Mouse (Mus musculus): ENCODE results near the gene Bub1b. TPM values are rescaled to one million over a fixed set of nuclear protein-coding genes. Genes with fewer than 3 reads are reported as not detected.
A peak's percentile ranks its signal among the peaks of the same experiment; 100 is the strongest.
"Not testable (repeated sequence)": the region's sequence is repeated elsewhere in the genome, so short reads cannot be mapped to it uniquely, and the experiment has no call there.

Gene Bub1b
- polyA plus RNA-seq, 1 experiment from 2014 or later: 65.8 TPM

- H3K4me3 ChIP-seq: no peak overlapping the region
- no peaks in the 10 kb centered on the region for H3K4me1 ChIP-seq
- no peak overlapping the region for H3K4me2 ChIP-seq (replicated peaks)
- ATAC-seq (ENCODE audit: low FRiP score): no peak
- no peaks in the 10 kb centered on the region for H3K27me3 ChIP-seq
- no peak overlapping the region for H3K27ac ChIP-seq
- H3K36me3 ChIP-seq: peaks cover 59% of the 10 kb centered on the region
- WGBS: 92% methylated on average over 6 of the region's 6 CpGs
- H3K9me3 ChIP-seq (replicated peaks): no peaks in the 10 kb centered on the region
- H3K9ac ChIP-seq: no peak overlapping the region
Observed at GRCm38 (mm10) chr2:118629276-118629675, 31.3 kb downstream of the Bub1b start.

- Histone ChIP-seq H3K4me1 (no peaks in the 10 kb centered on the region), H3K36me3 (peaks cover 65% of the 10 kb centered on the region), H3K27me3 (no peaks in the 10 kb centered on the region), H3K27ac (no peak overlapping the region), H3K9ac (no peak overlapping the region), H3K4me2 (replicated peaks) (no peak overlapping the region), H3K4me3 (no peak overlapping the region), H3K9me3 (replicated peaks) (no peaks in the 10 kb centered on the region)
- 78% methylated on average over 5 of the region's 5 CpGs for WGBS
- ATAC-seq (ENCODE audit: low FRiP score): no peak
Observed at GRCm38 (mm10) chr2:118633441-118633840, 35.4 kb downstream of the Bub1b start.

GRCm38 (mm10) chr2:118637258-118637657 lies 39.2 kb downstream of the Bub1b start:
- H3K4me1 ChIP-seq: no peaks in the 10 kb centered on the region
- H3K27ac ChIP-seq: no peak overlapping the region
- peaks cover 61% of the 10 kb centered on the region for H3K36me3 ChIP-seq
- no peaks in the 10 kb centered on the region for H3K27me3 ChIP-seq
- 86% methylated on average over 5 of the region's 5 CpGs for WGBS
- no peak overlapping the region for H3K4me3 ChIP-seq
- no peak overlapping the region for H3K9ac ChIP-seq
- no peak for ATAC-seq (ENCODE audit: low FRiP score)
- H3K9me3 ChIP-seq (replicated peaks): no peaks in the 10 kb centered on the region
- H3K4me2 ChIP-seq (replicated peaks): no peak overlapping the region

GRCm38 (mm10) chr2:118637888-118638526 lies 40.0 kb downstream of the Bub1b start:
- WGBS: 52% methylated on average over 8 of the region's 8 CpGs
- Histone ChIP-seq H3K36me3 (peaks cover 66% of the 10 kb centered on the region), H3K9ac (no peak overlapping the region), H3K27ac (no peak overlapping the region), H3K9me3 (replicated peaks) (no peaks in the 10 kb centered on the region), H3K4me3 (no peak overlapping the region), H3K4me2 (replicated peaks) (no peak overlapping the region), H3K27me3 (no peaks in the 10 kb centered on the region), H3K4me1 (no peaks in the 10 kb centered on the region)
- ATAC-seq (ENCODE audit: low FRiP score): peak; percentile 43; the same call in 1 of the 2 replicates

GRCm38 (mm10) chr2:118638686-118639085 lies 40.7 kb downstream of the Bub1b start:
- Histone ChIP-seq H3K4me2 (replicated peaks) (no peak overlapping the region), H3K9me3 (replicated peaks) (no peaks in the 10 kb centered on the region), H3K4me3 (no peak overlapping the region), H3K9ac (no peak overlapping the region), H3K27ac (no peak overlapping the region), H3K4me1 (no peaks in the 10 kb centered on the region), H3K36me3 (peaks cover 66% of the 10 kb centered on the region), H3K27me3 (no peaks in the 10 kb centered on the region)
- 93% methylated on average over 8 of the region's 8 CpGs for WGBS
- ATAC-seq (ENCODE audit: low FRiP score): no peak

- WGBS: 70% methylated on average over 2 of the region's 2 CpGs
- Histone ChIP-seq H3K36me3 (peaks cover 62% of the 10 kb centered on the region), H3K4me1 (no peaks in the 10 kb centered on the region), H3K9me3 (replicated peaks) (no peaks in the 10 kb centered on the region), H3K27me3 (no peaks in the 10 kb centered on the region), H3K4me2 (replicated peaks) (no peak overlapping the region), H3K27ac (no peak overlapping the region), H3K9ac (no peak overlapping the region), H3K4me3 (no peak overlapping the region)
- no peak for ATAC-seq (ENCODE audit: low FRiP score)
Observed at GRCm38 (mm10) chr2:118641147-118641546, 43.1 kb downstream of the Bub1b start.

GRCm38 (mm10) chr2:118642431-118642830 lies 44.4 kb downstream of the Bub1b start:
- Histone ChIP-seq H3K9ac (no peak overlapping the region), H3K9me3 (replicated peaks) (no peaks in the 10 kb centered on the region), H3K4me2 (replicated peaks) (no peak overlapping the region), H3K27ac (no peak overlapping the region), H3K4me1 (no peaks in the 10 kb centered on the region), H3K4me3 (no peak overlapping the region), H3K27me3 (no peaks in the 10 kb centered on the region), H3K36me3 (peaks cover 53% of the 10 kb centered on the region)
- no peak for ATAC-seq (ENCODE audit: low FRiP score)
- 85% methylated on average over 3 of the region's 3 CpGs for WGBS

GRCm38 (mm10) chr2:118642942-118643341 lies 44.9 kb downstream of the Bub1b start:
- H3K4me2 ChIP-seq (replicated peaks): no peak overlapping the region
- no peak overlapping the region for H3K27ac ChIP-seq
- ATAC-seq (ENCODE audit: low FRiP score): no peak
- WGBS: 67% methylated on average over 3 of the region's 3 CpGs
- peaks cover 53% of the 10 kb centered on the region for H3K36me3 ChIP-seq
- H3K9ac ChIP-seq: no peak overlapping the region
- no peaks in the 10 kb centered on the region for H3K27me3 ChIP-seq
- H3K9me3 ChIP-seq (replicated peaks): no peaks in the 10 kb centered on the region
- no peaks in the 10 kb centered on the region for H3K4me1 ChIP-seq
- H3K4me3 ChIP-seq: no peak overlapping the region

- no peak overlapping the region for H3K27ac ChIP-seq
- H3K4me3 ChIP-seq: no peak overlapping the region
- WGBS: 92% methylated on average over 5 of the region's 5 CpGs
- H3K27me3 ChIP-seq: no peaks in the 10 kb centered on the region
- no peak overlapping the region for H3K9ac ChIP-seq
- no peaks in the 10 kb centered on the region for H3K4me1 ChIP-seq
- H3K9me3 ChIP-seq (replicated peaks): no peaks in the 10 kb centered on the region
- H3K4me2 ChIP-seq (replicated peaks): no peak overlapping the region
- no peak for ATAC-seq (ENCODE audit: low FRiP score)
- peaks cover 32% of the 10 kb centered on the region for H3K36me3 ChIP-seq
Observed at GRCm38 (mm10) chr2:118646665-118647064, 48.7 kb downstream of the Bub1b start.

GRCm38 (mm10) chr2:118650697-118651096 lies 52.7 kb downstream of the Bub1b start:
- H3K4me1 ChIP-seq; H3K9ac ChIP-seq; H3K9me3 ChIP-seq (replicated peaks); H3K27ac ChIP-seq; H3K27me3 ChIP-seq; H3K36me3 ChIP-seq; H3K4me3 ChIP-seq; ATAC-seq (ENCODE audit: low FRiP score); H3K4me2 ChIP-seq (replicated peaks): not testable (repeated sequence)
- WGBS: 53% methylated on average over 2 of the region's 2 CpGs

GRCm38 (mm10) chr2:118656688-118657281 lies 58.8 kb downstream of the Bub1b start:
- H3K4me2 ChIP-seq (replicated peaks): no peak overlapping the region
- H3K27me3 ChIP-seq: peaks cover 7% of the 10 kb centered on the region; the same call in 1 of the 2 replicates
- no peaks in the 10 kb centered on the region for H3K36me3 ChIP-seq
- no peak overlapping the region for H3K9ac ChIP-seq
- H3K27ac ChIP-seq: peak overlapping the region; percentile 56; the same call in 1 of the 2 replicates
- no peak overlapping the region for H3K4me3 ChIP-seq
- H3K4me1 ChIP-seq: peaks cover 20% of the 10 kb centered on the region
- 0 out of 2 replicates have a peak, but pooled peaks have one; percentile 15 for ATAC-seq (ENCODE audit: low FRiP score)
- 17% methylated on average over 3 of the region's 3 CpGs for WGBS
- no peaks in the 10 kb centered on the region for H3K9me3 ChIP-seq (replicated peaks)

GRCm38 (mm10) chr2:118658457-118658856 lies 60.4 kb downstream of the Bub1b start:
- H3K4me2 ChIP-seq (replicated peaks): no peak overlapping the region
- H3K9me3 ChIP-seq (replicated peaks): no peaks in the 10 kb centered on the region
- peaks cover 30% of the 10 kb centered on the region for H3K4me1 ChIP-seq
- no peak for ATAC-seq (ENCODE audit: low FRiP score)
- H3K27ac ChIP-seq: no peak overlapping the region
- 44% methylated on average over 4 of the region's 4 CpGs for WGBS
- H3K27me3 ChIP-seq: peaks cover 23% of the 10 kb centered on the region
- no peak overlapping the region for H3K4me3 ChIP-seq
- H3K9ac ChIP-seq: no peak overlapping the region
- H3K36me3 ChIP-seq: no peaks in the 10 kb centered on the region

- no peaks in the 10 kb centered on the region for H3K9me3 ChIP-seq (replicated peaks)
- H3K4me1 ChIP-seq: peaks cover 35% of the 10 kb centered on the region
- H3K36me3 ChIP-seq: no peaks in the 10 kb centered on the region
- peak overlapping the region; percentile 66; the same call in 1 of the 2 replicates for H3K27ac ChIP-seq
- H3K9ac ChIP-seq: no peak overlapping the region
- H3K4me3 ChIP-seq: no peak overlapping the region
- no peak overlapping the region for H3K4me2 ChIP-seq (replicated peaks)
- peaks cover 29% of the 10 kb centered on the region for H3K27me3 ChIP-seq
- WGBS: 63% methylated on average over 1 of the region's 1 CpGs
- ATAC-seq (ENCODE audit: low FRiP score): no peak
Observed at GRCm38 (mm10) chr2:118659077-118659476, 61.1 kb downstream of the Bub1b start.

Measured in hindbrain, embryonic 12.5 days (tissue).